Mouse (Mus musculus): ENCODE results near the gene Mkln1. TPM values are rescaled to one million over a fixed set of nuclear protein-coding genes. Genes with fewer than 3 reads are reported as not detected.
A peak's percentile ranks its signal among the peaks of the same experiment; 100 is the strongest.

Gene Mkln1
- polyA plus RNA-seq, 1 experiment = 67.4 TPM

DNA sequence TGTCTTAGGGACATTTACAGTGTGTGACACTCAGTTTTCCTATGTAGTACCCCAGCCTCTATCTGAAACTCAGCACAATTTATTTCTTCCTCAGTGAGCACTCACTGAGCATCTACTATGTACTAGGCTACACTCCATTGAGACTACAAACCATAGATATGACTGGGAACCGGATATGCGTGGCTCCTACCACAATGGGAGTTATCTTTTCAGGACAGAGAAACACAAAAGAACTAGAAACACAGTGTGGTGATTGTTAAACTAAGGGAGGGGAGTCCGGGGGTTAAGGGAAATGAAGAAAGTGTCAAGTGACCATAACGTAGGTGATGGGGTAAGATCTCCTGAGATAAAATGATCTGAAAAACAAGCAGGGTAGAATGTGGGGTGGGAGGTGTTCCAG lies 2.4 kb upstream of the Mkln1 start:
- H3ac ChIP-seq (ENCODE audit: control insufficient read depth, insufficient read length) = no peak overlapping the region
- TF ChIP-seq MYOG (IDR thresholded peaks at IDR 0.05; ENCODE audit: control insufficient read depth in 1 of 3, insufficient read depth in 1 of 3, insufficient read length in 2 of 3, low read depth in 2 of 3) = no peak
- TF ChIP-seq POLR2AphosphoS2 (IDR thresholded peaks at IDR 0.05; ENCODE audit: insufficient read length, low read depth) = no peak
- no peak for TF ChIP-seq CEBPB (IDR thresholded peaks at IDR 0.05; ENCODE audit: insufficient read depth, poor library complexity, severe bottlenecking)
- TF ChIP-seq REST (IDR thresholded peaks at IDR 0.05; ENCODE audit: insufficient read depth, insufficient read length) = no peak
- TF ChIP-seq SRF (IDR thresholded peaks at IDR 0.05; ENCODE audit: control insufficient read depth, insufficient read length, low read depth) = no peak
- TF ChIP-seq USF1 (IDR thresholded peaks at IDR 0.05; ENCODE audit: low read depth) = no peak
- no peak for TF ChIP-seq E2F4 (IDR thresholded peaks at IDR 0.05; ENCODE audit: insufficient read depth)
- TF ChIP-seq POLR2A (IDR thresholded peaks at IDR 0.05; ENCODE audit: insufficient read length, low read depth) = no peak
- no peak for TF ChIP-seq TCF3 (IDR thresholded peaks at IDR 0.05; ENCODE audit: insufficient read length, low read depth)
- no peak for TF ChIP-seq TCF12 (IDR thresholded peaks at IDR 0.05; ENCODE audit: insufficient read depth, poor library complexity, severe bottlenecking)
- no peak for TF ChIP-seq MAX (IDR thresholded peaks at IDR 0.05; ENCODE audit: low read depth)
- TF ChIP-seq MYOD1 (IDR thresholded peaks at IDR 0.05; ENCODE audit: control insufficient read depth in 1 of 3, insufficient read length in 2 of 3, low read depth in 2 of 3) = no peak
- H3K4me2 ChIP-seq (ENCODE audit: low read depth) = no peak overlapping the region
- no peaks in the 10 kb centered on the region for H3K27me3 ChIP-seq (ENCODE audit: control insufficient read depth, insufficient read depth, insufficient read length)
- no peak overlapping the region for H3K4me3 ChIP-seq
- peaks cover 31% of the 10 kb centered on the region for H3K79me2 ChIP-seq (ENCODE audit: control insufficient read depth, insufficient read depth)
- no peaks in the 10 kb centered on the region for H3K36me3 ChIP-seq (ENCODE audit: control insufficient read depth, insufficient read depth)

DNA sequence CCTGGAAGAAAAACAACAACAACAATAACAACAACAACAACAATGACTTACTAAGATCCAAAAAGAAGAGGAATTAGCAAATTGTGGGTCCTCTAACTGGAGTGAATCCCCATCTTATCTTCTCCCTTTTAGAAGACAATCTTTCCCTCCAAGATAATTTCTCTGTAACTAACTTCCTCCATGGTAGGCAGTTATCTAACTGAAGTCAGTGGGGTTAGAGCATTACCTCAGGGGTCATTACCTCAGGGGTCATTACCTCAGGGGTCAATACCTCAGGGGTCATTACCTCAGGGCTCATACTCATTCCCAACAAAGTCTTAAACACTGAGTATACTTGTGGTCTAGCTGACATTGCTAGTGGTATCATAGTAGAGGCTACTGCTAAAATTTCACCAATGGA lies 1.2 kb upstream of the Mkln1 start:
- H3K4me3 ChIP-seq = no peak overlapping the region
- no peak overlapping the region for H3K4me2 ChIP-seq (ENCODE audit: low read depth)
- TF ChIP-seq MYOD1 (IDR thresholded peaks at IDR 0.05; ENCODE audit: control insufficient read depth in 1 of 3, insufficient read length in 2 of 3, low read depth in 2 of 3) = no peak
- TF ChIP-seq SRF (IDR thresholded peaks at IDR 0.05; ENCODE audit: control insufficient read depth, insufficient read length, low read depth) = no peak
- no peak for TF ChIP-seq CEBPB (IDR thresholded peaks at IDR 0.05; ENCODE audit: insufficient read depth, poor library complexity, severe bottlenecking)
- no peak for TF ChIP-seq USF1 (IDR thresholded peaks at IDR 0.05; ENCODE audit: low read depth)
- TF ChIP-seq REST (IDR thresholded peaks at IDR 0.05; ENCODE audit: insufficient read depth, insufficient read length) = no peak
- no peak for TF ChIP-seq TCF3 (IDR thresholded peaks at IDR 0.05; ENCODE audit: insufficient read length, low read depth)
- no peak for TF ChIP-seq E2F4 (IDR thresholded peaks at IDR 0.05; ENCODE audit: insufficient read depth)
- H3ac ChIP-seq (ENCODE audit: control insufficient read depth, insufficient read length) = no peak overlapping the region
- H3K27me3 ChIP-seq (ENCODE audit: control insufficient read depth, insufficient read depth, insufficient read length) = no peaks in the 10 kb centered on the region
- H3K79me2 ChIP-seq (ENCODE audit: control insufficient read depth, insufficient read depth) = peaks cover 43% of the 10 kb centered on the region
- H3K36me3 ChIP-seq (ENCODE audit: control insufficient read depth, insufficient read depth) = no peaks in the 10 kb centered on the region

GRCm38 (mm10) chr6:31397775-31398430 lies 632 bp upstream of the Mkln1 start:
- no peaks in the 10 kb centered on the region for H3K27me3 ChIP-seq (ENCODE audit: control insufficient read depth, insufficient read depth, insufficient read length)
- TF ChIP-seq SRF (IDR thresholded peaks at IDR 0.05; ENCODE audit: control insufficient read depth, insufficient read length, low read depth) (no peak), CEBPB (IDR thresholded peaks at IDR 0.05; ENCODE audit: insufficient read depth, poor library complexity, severe bottlenecking) (no peak), TCF3 (IDR thresholded peaks at IDR 0.05; ENCODE audit: insufficient read length, low read depth) (no peak), TCF12 (IDR thresholded peaks at IDR 0.05; ENCODE audit: insufficient read depth, poor library complexity, severe bottlenecking) (no peak), POLR2A (IDR thresholded peaks at IDR 0.05; ENCODE audit: insufficient read length, low read depth) (no peak)
- H3K79me2 ChIP-seq (ENCODE audit: control insufficient read depth, insufficient read depth) = peaks cover 49% of the 10 kb centered on the region
- H3K4me2 ChIP-seq (ENCODE audit: low read depth) = peak overlapping the region; percentile 89
- no peaks in the 10 kb centered on the region for H3K36me3 ChIP-seq (ENCODE audit: control insufficient read depth, insufficient read depth)
- peak overlapping the region; percentile 63 for H3K4me3 ChIP-seq
- no peak overlapping the region for H3ac ChIP-seq (ENCODE audit: control insufficient read depth, insufficient read length)

DNA sequence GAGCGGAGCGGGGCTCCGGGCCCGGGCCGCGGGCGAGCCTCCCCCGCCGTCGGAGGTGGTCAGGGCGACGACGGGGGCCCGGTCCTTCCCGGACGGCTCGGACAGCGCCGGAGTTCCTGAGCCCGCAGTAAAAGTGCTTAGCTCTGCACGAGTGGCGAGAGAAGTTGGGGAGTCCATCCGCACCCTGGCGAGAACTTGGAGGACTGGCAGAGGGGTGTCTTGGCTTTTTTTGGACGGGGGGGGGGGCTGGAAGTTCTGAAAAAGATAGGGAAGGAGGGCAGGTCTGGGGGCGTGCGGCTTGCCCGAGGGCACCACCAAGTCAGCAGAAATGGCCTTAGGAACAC lies 643 bp downstream of the Mkln1 start:
- H3ac ChIP-seq (ENCODE audit: control insufficient read depth, insufficient read length) = peak overlapping the region; percentile 63
- H3K4me2 ChIP-seq (ENCODE audit: low read depth) = peak overlapping the region; percentile 80
- H3K36me3 ChIP-seq (ENCODE audit: control insufficient read depth, insufficient read depth) = no peaks in the 10 kb centered on the region
- TF ChIP-seq REST (IDR thresholded peaks at IDR 0.05; ENCODE audit: insufficient read depth, insufficient read length) (no peak), MYOD1 (IDR thresholded peaks at IDR 0.05; ENCODE audit: control insufficient read depth in 1 of 3, insufficient read length in 2 of 3, low read depth in 2 of 3) (no peak), CEBPB (IDR thresholded peaks at IDR 0.05; ENCODE audit: insufficient read depth, poor library complexity, severe bottlenecking) (no peak), USF1 (IDR thresholded peaks at IDR 0.05; ENCODE audit: low read depth) (no peak), TCF12 (IDR thresholded peaks at IDR 0.05; ENCODE audit: insufficient read depth, poor library complexity, severe bottlenecking) (no peak), MYOG (IDR thresholded peaks at IDR 0.05; ENCODE audit: control insufficient read depth in 1 of 3, insufficient read depth in 1 of 3, insufficient read length in 2 of 3, low read depth in 2 of 3) (no peak), MAX (IDR thresholded peaks at IDR 0.05; ENCODE audit: low read depth) (no peak), POLR2AphosphoS2 (IDR thresholded peaks at IDR 0.05; ENCODE audit: insufficient read length, low read depth) (no peak), E2F4 (IDR thresholded peaks at IDR 0.05; ENCODE audit: insufficient read depth) (no peak), TCF3 (IDR thresholded peaks at IDR 0.05; ENCODE audit: insufficient read length, low read depth) (no peak), SRF (IDR thresholded peaks at IDR 0.05; ENCODE audit: control insufficient read depth, insufficient read length, low read depth) (no peak), POLR2A (IDR thresholded peaks at IDR 0.05; ENCODE audit: insufficient read length, low read depth) (no peak)
- no peaks in the 10 kb centered on the region for H3K27me3 ChIP-seq (ENCODE audit: control insufficient read depth, insufficient read depth, insufficient read length)
- peak overlapping the region; percentile 63 for H3K4me3 ChIP-seq
- H3K79me2 ChIP-seq (ENCODE audit: control insufficient read depth, insufficient read depth) = peaks cover 61% of the 10 kb centered on the region

- H3K36me3 ChIP-seq (ENCODE audit: control insufficient read depth, insufficient read depth) = no peaks in the 10 kb centered on the region
- peak overlapping the region; percentile 80 for H3K4me2 ChIP-seq (ENCODE audit: low read depth)
- H3ac ChIP-seq (ENCODE audit: control insufficient read depth, insufficient read length) = peak overlapping the region; percentile 63
- H3K27me3 ChIP-seq (ENCODE audit: control insufficient read depth, insufficient read depth, insufficient read length) = no peaks in the 10 kb centered on the region
- TF ChIP-seq MYOD1 (IDR thresholded peaks at IDR 0.05; ENCODE audit: control insufficient read depth in 1 of 3, insufficient read length in 2 of 3, low read depth in 2 of 3) = peak in 1 of 3 experiments; percentile 30
- no peak for TF ChIP-seq USF1 (IDR thresholded peaks at IDR 0.05; ENCODE audit: low read depth)
- peaks cover 65% of the 10 kb centered on the region for H3K79me2 ChIP-seq (ENCODE audit: control insufficient read depth, insufficient read depth)
- H3K4me3 ChIP-seq = peak overlapping the region; percentile 63
Observed at GRCm38 (mm10) chr6:31399566-31399965, 1.0 kb downstream of the Mkln1 start.
